Mouse (Mus musculus) sigmoid colon, adult 10 weeks (tissue): ENCODE measurements around the gene Abhd2. TPM values are rescaled to one million over a fixed set of nuclear protein-coding genes. Genes with fewer than 3 reads are reported as not detected.

Experiments used
- polyA plus RNA-seq: library from polyadenylated mRNA; stranded (reverse); fragments of 350-450 nt; fragmentation: Illumina TruSeq; extraction: RNeasy Lipid Tissue Mini Kit (QIAGEN cat#74804); gene quantifications from one replicate; pipeline ENCODE4 v1.2.3, GENCODE M21; 2014; ENCODE audit warnings: low read depth, low replicate concordance

Abhd2 gene
- polyA plus RNA-seq = 125 TPM

GRCm38 (mm10) chr7:79272789-79273718 is at the start of gene Abhd2:
Abhd2 (plus strand) TSS chr7:79273199.

DNA sequence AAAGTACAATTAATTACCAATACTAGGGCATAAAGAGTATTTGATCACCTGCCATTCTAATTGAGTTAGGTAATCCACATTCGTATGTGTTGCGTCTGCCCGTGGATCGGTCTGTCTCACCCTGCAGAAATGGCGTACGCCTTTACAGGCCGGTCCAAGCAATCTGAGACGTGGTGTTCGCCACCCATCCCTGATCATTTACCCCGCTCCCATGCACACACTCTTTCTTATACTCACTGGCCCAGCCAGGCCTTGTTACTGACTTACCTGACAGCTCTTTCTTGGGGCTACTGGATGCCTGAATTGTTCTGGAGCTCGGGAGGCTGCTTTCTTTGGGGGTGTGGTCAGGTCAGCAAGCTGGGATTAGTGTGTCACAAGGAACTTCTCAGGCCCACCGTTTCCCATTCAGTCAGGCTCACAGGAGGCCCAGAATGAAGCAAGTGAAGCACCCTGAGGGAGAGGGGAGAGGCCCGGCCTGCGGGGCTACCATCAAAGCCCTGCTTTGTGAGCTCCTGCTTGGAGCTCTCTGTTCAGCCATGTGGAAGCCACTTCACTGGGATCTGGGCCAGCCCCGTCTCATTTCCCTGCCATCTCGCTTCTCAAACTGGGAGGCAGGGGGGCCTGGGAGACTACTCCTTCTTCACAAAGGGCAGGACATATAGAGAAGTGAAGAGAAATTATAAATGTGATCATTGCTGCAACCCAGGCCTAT is 113.6 kb downstream of the Abhd2 start, which contains the start of gene Rlbp1:
Rlbp1 (minus strand) TSS at position 627 of the 712 bp plus-strand sequence.

GRCm38 (mm10) chr7:79391883-79392649 is 119.1 kb downstream of the Abhd2 start, which contains the start of gene Fanci:
Fanci (plus strand) TSS chr7:79391929.

Other genes starting within 250 kb of the Abhd2 start
- not detected for gene Acan, start 219.7 kb upstream of the Abhd2 start, polyA plus RNA-seq
- not detected for gene Hapln3, start 142.2 kb upstream of the Abhd2 start, polyA plus RNA-seq
- gene Mfge8, start 124.1 kb upstream of the Abhd2 start, polyA plus RNA-seq = 2.1 TPM
- gene Rlbp1, start 113.8 kb downstream of the Abhd2 start, polyA plus RNA-seq = not detected
- 1.6 TPM for gene Fanci, start 118.7 kb downstream of the Abhd2 start, polyA plus RNA-seq
- 43.6 TPM for gene Polg, start 193.2 kb downstream of the Abhd2 start, polyA plus RNA-seq